Mouse (Mus musculus) brain, embryonic 14.5 days (tissue): ENCODE data around the gene Slfn5.

Experiments used
- CTCF ChIP-seq: fragments of 200-500 bp; IDR thresholded peaks from 2 replicates; pipeline ENCODE4 v1.5.1; 2012; ENCODE audit warnings: inconsistent platforms, mild to moderate bottlenecking, moderate library complexity, borderline replicate concordance; ENCODE audit not compliant: insufficient read depth, insufficient read length; ENCODE audit errors: extremely low read depth
- POLR2A ChIP-seq: fragments of 200-500 bp; IDR thresholded peaks from 2 replicates; pipeline ENCODE4 v1.6.1; 2012; ENCODE audit warnings: mild to moderate bottlenecking, inconsistent platforms, borderline replicate concordance; ENCODE audit not compliant: poor library complexity, insufficient read depth, insufficient read length, severe bottlenecking; ENCODE audit errors: extremely low read depth

- TF ChIP-seq POLR2A = no peak
- no peak for TF ChIP-seq CTCF
These were observed 40.9 kb upstream of the Slfn5 start, which contains the start of gene Unc45b for GRCm38 (mm10) chr11:82910250-82910649.
